ENCODE assay signal across 12 mouse cellular contexts in genomic region chr15:69923833-69924232, GRCm38 (mm10).
DNase-seq lines count a peak whose midpoint lies in the region; ATAC-seq lines count a peak whose summit lies in the region.
"Had no signal": no experiment of that assay in that cellular context is flagged by ENCODE, and none has a peak within 500 bp of the region (broad histone marks: within the 10 kb centered on the region; RNA-seq: fewer than 3 reads in every experiment).

No protein-coding gene starts in this region.

- H3K27me3 ChIP-seq in midbrain, embryonic 15.5 days (replicated peaks), result no peaks in the 10 kb centered on the region
- no peaks in the 10 kb centered on the region for H3K27me3 ChIP-seq in midbrain, embryonic 13.5 days
- no peaks in the 10 kb centered on the region for H3K27me3 ChIP-seq in forebrain, embryonic 15.5 days
- H3K27me3 ChIP-seq in kidney, embryonic 14.5 days (ENCODE audit: control insufficient read depth, insufficient read depth, low read length), result no peaks in the 10 kb centered on the region
- H3K27me3 ChIP-seq: embryonic facial prominence, embryonic 13.5 days; neural tube, embryonic 13.5 days had no signal

- H3K4me1 ChIP-seq in midbrain, embryonic 15.5 days, result no peaks in the 10 kb centered on the region
- no peaks in the 10 kb centered on the region for H3K4me1 ChIP-seq in midbrain, embryonic 13.5 days (replicated peaks)
- H3K4me1 ChIP-seq in forebrain, embryonic 15.5 days, result peaks cover 5% of the 10 kb centered on the region
- no peaks in the 10 kb centered on the region for H3K4me1 ChIP-seq in kidney, embryonic 14.5 days (ENCODE audit: control insufficient read depth, insufficient read depth, low read length)
- H3K4me1 ChIP-seq: midbrain, embryonic 10.5 days had no signal

- H3K36me3 ChIP-seq in midbrain, embryonic 15.5 days (replicated peaks), result no peaks in the 10 kb centered on the region
- no peaks in the 10 kb centered on the region for H3K36me3 ChIP-seq in midbrain, embryonic 13.5 days
- H3K36me3 ChIP-seq in forebrain, embryonic 15.5 days, result no peaks in the 10 kb centered on the region
- no peaks in the 10 kb centered on the region for H3K36me3 ChIP-seq in kidney, embryonic 14.5 days (ENCODE audit: control insufficient read depth, insufficient read depth, low read length)
- H3K36me3 ChIP-seq: embryonic facial prominence, embryonic 13.5 days; midbrain, embryonic 10.5 days; neural tube, embryonic 13.5 days had no signal

- H3K27ac ChIP-seq in midbrain, embryonic 15.5 days, result no peak overlapping the region
- H3K27ac ChIP-seq in midbrain, embryonic 13.5 days, result no peak overlapping the region
- peak overlapping the region; percentile 51 for H3K27ac ChIP-seq in forebrain, embryonic 15.5 days (replicated peaks)
- no peak overlapping the region for H3K27ac ChIP-seq in kidney, embryonic 14.5 days (ENCODE audit: low read depth, low read length)
- H3K27ac ChIP-seq: embryonic facial prominence, embryonic 13.5 days; midbrain, embryonic 10.5 days; neural tube, embryonic 13.5 days had no signal

- 0 out of 2 replicates have a peak, but pooled peaks have one; percentile 52 for ATAC-seq in midbrain, embryonic 15.5 days (replicated peaks)
- no peak for ATAC-seq in midbrain, embryonic 13.5 days
- ATAC-seq in forebrain, embryonic 15.5 days (replicated peaks), result peak; percentile 96
- ATAC-seq in kidney, embryonic 14.5 days (ENCODE audit: low FRiP score, low TSS enrichment), result no peak
- ATAC-seq: intestine, embryonic 16.5 days had no signal

- peak; percentile 27 to 43 for DNase-seq in layer of hippocampus, adult 8-10 months (ENCODE audit: low spot score in 2 of 2)
- peak; percentile 23 for DNase-seq in right cerebral cortex, postnatal 25 days
- DNase-seq in kidney, postnatal 4 days, result no peak
- DNase-seq: liver had no signal

- H3K4me2 ChIP-seq in midbrain, embryonic 15.5 days, result no peak overlapping the region
- H3K4me2 ChIP-seq in midbrain, embryonic 13.5 days (replicated peaks), result no peak overlapping the region
- H3K4me2 ChIP-seq in forebrain, embryonic 15.5 days (replicated peaks), result no peak overlapping the region
- no peak overlapping the region for H3K4me2 ChIP-seq in kidney, embryonic 14.5 days (replicated peaks; ENCODE audit: low read depth, low read length)
- H3K4me2 ChIP-seq: embryonic facial prominence, embryonic 13.5 days; neural tube, embryonic 13.5 days had no signal

- 39% methylated on average over 4 of the region's 4 CpGs for WGBS in midbrain, embryonic 15.5 days
- WGBS in midbrain, embryonic 13.5 days, result 44% methylated on average over 4 of the region's 4 CpGs
- 16% methylated on average over 4 of the region's 4 CpGs for WGBS in forebrain, embryonic 15.5 days
- 87% methylated on average over 4 of the region's 4 CpGs for WGBS in kidney, embryonic 14.5 days

- H3K9ac ChIP-seq in midbrain, embryonic 15.5 days, result no peak overlapping the region
- no peak overlapping the region for H3K9ac ChIP-seq in midbrain, embryonic 13.5 days (replicated peaks)
- H3K9ac ChIP-seq in forebrain, embryonic 15.5 days (replicated peaks), result no peak overlapping the region
- H3K9ac ChIP-seq in kidney, embryonic 14.5 days (ENCODE audit: low read depth, low read length), result no peak overlapping the region
- H3K9ac ChIP-seq: embryonic facial prominence, embryonic 13.5 days; neural tube, embryonic 13.5 days had no signal

- no peak overlapping the region for H3K4me3 ChIP-seq in midbrain, embryonic 15.5 days
- H3K4me3 ChIP-seq in midbrain, embryonic 13.5 days (replicated peaks), result no peak overlapping the region
- H3K4me3 ChIP-seq in forebrain, embryonic 15.5 days, result no peak overlapping the region
- no peak overlapping the region for H3K4me3 ChIP-seq in kidney, embryonic 14.5 days (ENCODE audit: low read length)
- H3K4me3 ChIP-seq: embryonic facial prominence, embryonic 13.5 days; midbrain, embryonic 10.5 days; neural tube, embryonic 13.5 days had no signal

- no peaks in the 10 kb centered on the region for H3K9me3 ChIP-seq in midbrain, embryonic 15.5 days
- no peaks in the 10 kb centered on the region for H3K9me3 ChIP-seq in midbrain, embryonic 13.5 days
- no peaks in the 10 kb centered on the region for H3K9me3 ChIP-seq in forebrain, embryonic 15.5 days
- no peaks in the 10 kb centered on the region for H3K9me3 ChIP-seq in kidney, embryonic 14.5 days (ENCODE audit: control insufficient read depth, low read length)
- H3K9me3 ChIP-seq: embryonic facial prominence, embryonic 13.5 days; midbrain, embryonic 10.5 days; neural tube, embryonic 13.5 days had no signal

Comparison
In these comparisons a context has a peak if more than half of its experiments do, and no peak if none do; other contexts are left out.
1. ATAC-seq: peak in midbrain, embryonic 15.5 days (single experiment) and forebrain, embryonic 15.5 days (single experiment); none in midbrain, embryonic 13.5 days (single experiment) and kidney, embryonic 14.5 days (single experiment).
2. DNase-seq: peak in layer of hippocampus, adult 8-10 months (2 of 2) and right cerebral cortex, postnatal 25 days (single experiment); none in kidney, postnatal 4 days (0 of 2).